Mouse (Mus musculus) kidney, adult 2 months (tissue): Measurements from ENCODE around the gene Kxd1. TPM values are rescaled to one million over a fixed set of nuclear protein-coding genes. Genes with fewer than 3 reads are reported as not detected.

Experiments
- DNase-seq: peaks from one replicate; pipeline ENCODE4 v3.0.0; 2021
- H3K27ac ChIP-seq: fragments of 200-500 bp; 2 replicates; pipeline ENCODE4 v1.5.1; 2012; ENCODE audit warnings: low read depth, low read length, control low read depth, inconsistent platforms; ENCODE audit not compliant: insufficient read depth
- H3K27me3 ChIP-seq: fragments of 200-500 bp; replicated peaks from 2 replicates; pipeline ENCODE4 v1.6.1; 2012; ENCODE audit warnings: mild to moderate bottlenecking, moderate library complexity, low read length, inconsistent platforms; ENCODE audit not compliant: control insufficient read depth, insufficient read depth
- H3K36me3 ChIP-seq: fragments of 200-500 bp; 2 replicates; pipeline ENCODE4 v1.6.1; 2012; ENCODE audit warnings: mild to moderate bottlenecking, moderate library complexity, low read length, inconsistent platforms; ENCODE audit not compliant: control insufficient read depth, insufficient read depth
- H3K4me1 ChIP-seq: fragments of 200-500 bp; 2 replicates; pipeline ENCODE4 v1.6.1; 2011; ENCODE audit warnings: low read length; ENCODE audit not compliant: control insufficient read depth, insufficient read depth
- H3K4me3 ChIP-seq: fragments of 200-500 bp; 2 replicates; pipeline ENCODE4 v1.5.1; 2011; ENCODE audit warnings: mild to moderate bottlenecking, low read depth, low read length, control low read depth; ENCODE audit not compliant: insufficient read depth
- CTCF ChIP-seq: fragments of 200-500 bp; conservative IDR thresholded peaks from 2 replicates; pipeline ENCODE4 v1.5.1; 2011; ENCODE audit warnings: low read depth, mild to moderate bottlenecking, control low read depth, low read length, moderate library complexity, mixed read lengths; ENCODE audit not compliant: insufficient read depth, insufficient read length
- POLR2A ChIP-seq: fragments of 200-500 bp; IDR thresholded peaks from one replicate; pipeline ENCODE4 v1.6.1; 2011; ENCODE audit warnings: low read depth, low read length, control low read depth
- WGBS: fragments of 180-500 bp; shearing (Covaris S2); methylation state at CpG from one replicate; pipeline ENCODE4 v1.1.7; 2018; 5-methylcytosine and 5-hydroxymethylcytosine counted together
- polyA plus RNA-seq: library from polyadenylated mRNA; depleted of rRNA; stranded (reverse); fragments of >200 nt; gene quantifications from 2 replicates; pipeline ENCODE4 v1.2.3, GENCODE M21; 2012

Gene Kxd1
- polyA plus RNA-seq, 1 experiment: 151 TPM

- TF ChIP-seq POLR2A (no peak), CTCF (no peak)
- Histone ChIP-seq H3K4me1 (peaks cover 15% of the 10 kb centered on the region; the same call in 1 of the 2 replicates), H3K4me3 (peak overlapping the region; percentile 64), H3K27ac (peak overlapping the region; percentile 91), H3K36me3 (no peaks in the 10 kb centered on the region), H3K27me3 (no peaks in the 10 kb centered on the region)
- under 1% methylated on average over 32 of the region's 32 CpGs for WGBS
- peak; percentile 99 for DNase-seq
Measured at GRCm38 (mm10) chr8:70538633-70539076, 10.9 kb upstream of the Kxd1 start.

DNA sequence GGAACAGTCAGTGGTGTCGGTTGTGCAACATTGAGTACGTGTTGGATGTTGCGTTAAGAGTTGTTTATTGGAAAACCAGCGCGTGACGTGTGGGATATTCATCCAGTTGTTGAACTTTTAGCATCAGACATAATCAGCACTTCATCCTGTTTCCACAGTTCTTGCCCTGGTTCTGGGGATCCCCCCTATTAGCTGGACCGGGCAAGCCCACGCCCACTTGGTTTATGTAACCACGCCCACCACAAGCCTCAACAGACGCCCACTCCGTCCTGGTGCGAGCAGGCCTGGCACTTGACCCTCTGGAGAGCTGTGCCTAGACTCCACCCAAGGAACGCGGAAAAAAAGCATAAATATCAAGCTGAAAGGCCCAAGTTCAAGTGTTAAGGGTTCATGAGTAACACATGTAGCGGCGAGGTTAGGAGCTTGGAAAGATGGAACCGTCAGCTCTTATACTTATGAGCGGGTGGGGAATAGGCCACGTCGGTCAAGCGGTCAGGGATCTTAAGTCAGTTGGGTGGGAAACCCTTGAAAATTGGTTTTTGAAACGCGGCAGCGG is 10.3 kb upstream of the Kxd1 start:
- Histone ChIP-seq H3K4me1 (peaks cover 11% of the 10 kb centered on the region; the same call in 1 of the 2 replicates), H3K27me3 (no peaks in the 10 kb centered on the region), H3K27ac (peak overlapping the region; percentile 28), H3K4me3 (peak overlapping the region; percentile 53), H3K36me3 (no peaks in the 10 kb centered on the region)
- WGBS: 13% methylated on average over 24 of the region's 24 CpGs
- DNase-seq: peak; percentile 78
- TF ChIP-seq CTCF (no peak), POLR2A (no peak)

DNA sequence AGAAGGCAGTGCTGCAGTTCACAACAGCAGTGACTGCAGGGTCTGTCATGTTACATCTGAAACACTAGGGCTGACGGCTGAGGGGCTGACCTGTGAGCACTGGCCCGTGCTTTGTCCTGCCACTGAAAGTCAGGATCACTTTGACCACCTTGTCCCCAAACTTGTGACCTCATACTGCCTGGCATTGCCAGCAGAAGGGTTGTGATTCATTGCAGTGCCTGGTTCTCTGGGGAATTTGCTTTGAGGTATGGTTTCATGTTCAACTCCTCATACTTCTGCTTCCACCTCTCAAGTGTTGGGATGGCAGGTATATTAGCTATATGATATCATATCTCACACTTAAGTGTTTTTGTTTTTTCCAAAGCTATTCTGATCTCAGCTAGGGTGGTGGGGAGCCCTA is 7.9 kb upstream of the Kxd1 start:
- WGBS: 89% methylated on average over 2 of the region's 2 CpGs
- Histone ChIP-seq H3K27me3 (no peaks in the 10 kb centered on the region), H3K4me1 (peaks cover 3% of the 10 kb centered on the region; the same call in 1 of the 2 replicates), H3K4me3 (no peak overlapping the region), H3K36me3 (no peaks in the 10 kb centered on the region), H3K27ac (no peak overlapping the region)
- no peak for DNase-seq
- TF ChIP-seq CTCF (no peak), POLR2A (no peak)

GRCm38 (mm10) chr8:70535221-70535620 is 7.5 kb upstream of the Kxd1 start:
- H3K4me3 ChIP-seq: no peak overlapping the region
- no peak for DNase-seq
- H3K27ac ChIP-seq: no peak overlapping the region
- TF ChIP-seq POLR2A: no peak
- no peak for TF ChIP-seq CTCF
- H3K27me3 ChIP-seq: no peaks in the 10 kb centered on the region
- H3K4me1 ChIP-seq: peaks cover 2% of the 10 kb centered on the region; the same call in 1 of the 2 replicates
- H3K36me3 ChIP-seq: no peaks in the 10 kb centered on the region
- WGBS: 93% methylated on average over 3 of the region's 3 CpGs

DNA sequence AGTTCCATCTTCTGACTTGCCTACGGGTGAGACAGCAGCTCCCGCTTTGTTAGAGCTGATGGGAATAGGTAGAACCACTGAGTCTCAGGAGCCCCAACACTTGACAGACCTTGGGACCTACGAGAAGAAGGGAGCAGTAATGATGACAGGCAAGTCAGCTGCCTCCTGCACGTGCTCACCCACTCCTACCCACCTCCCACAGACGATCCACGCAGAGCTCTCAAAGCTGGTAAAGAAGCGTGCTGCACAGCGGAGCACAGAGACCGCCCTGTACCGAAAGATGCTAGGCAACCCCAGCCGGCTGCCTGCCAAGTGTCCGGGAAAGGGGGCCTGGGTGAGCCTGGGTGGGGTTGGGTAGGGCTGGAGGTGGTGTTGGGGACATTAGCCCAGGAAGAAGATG is 6.5 kb upstream of the Kxd1 start:
- WGBS: 93% methylated on average over 12 of the region's 12 CpGs
- peaks cover 5% of the 10 kb centered on the region; the same call in 1 of the 2 replicates for H3K4me1 ChIP-seq
- no peak overlapping the region for H3K27ac ChIP-seq
- no peaks in the 10 kb centered on the region for H3K27me3 ChIP-seq
- H3K36me3 ChIP-seq: no peaks in the 10 kb centered on the region
- no peak for TF ChIP-seq CTCF
- TF ChIP-seq POLR2A: no peak
- no peak overlapping the region for H3K4me3 ChIP-seq
- DNase-seq: no peak

DNA sequence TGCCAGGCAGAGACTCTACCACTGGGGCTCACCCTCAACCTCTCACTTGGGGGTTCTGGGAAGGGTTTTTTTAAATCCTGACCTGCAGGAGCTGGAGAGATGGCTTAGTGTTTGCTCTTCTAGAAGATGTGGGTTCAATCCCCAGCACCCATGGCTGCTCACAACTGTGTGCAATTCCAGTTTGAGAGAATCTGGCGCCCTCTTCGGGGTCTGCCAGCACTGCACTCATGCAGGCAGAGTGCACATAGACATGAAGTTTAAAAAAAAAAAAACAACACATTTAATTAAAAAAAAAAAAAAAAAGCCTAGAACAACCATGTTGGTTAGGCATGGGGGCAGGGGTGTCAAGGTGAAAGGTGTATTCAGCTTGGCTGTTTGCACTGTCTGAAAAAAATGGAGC is 2.6 kb upstream of the Kxd1 start:
- H3K36me3 ChIP-seq: no peaks in the 10 kb centered on the region
- WGBS: 97% methylated on average over 2 of the region's 2 CpGs
- peaks cover 13% of the 10 kb centered on the region; the same call in 1 of the 2 replicates for H3K4me1 ChIP-seq
- H3K27me3 ChIP-seq: no peaks in the 10 kb centered on the region
- no peak overlapping the region for H3K4me3 ChIP-seq
- TF ChIP-seq POLR2A: no peak
- no peak for TF ChIP-seq CTCF
- H3K27ac ChIP-seq: no peak overlapping the region
- DNase-seq: no peak

DNA sequence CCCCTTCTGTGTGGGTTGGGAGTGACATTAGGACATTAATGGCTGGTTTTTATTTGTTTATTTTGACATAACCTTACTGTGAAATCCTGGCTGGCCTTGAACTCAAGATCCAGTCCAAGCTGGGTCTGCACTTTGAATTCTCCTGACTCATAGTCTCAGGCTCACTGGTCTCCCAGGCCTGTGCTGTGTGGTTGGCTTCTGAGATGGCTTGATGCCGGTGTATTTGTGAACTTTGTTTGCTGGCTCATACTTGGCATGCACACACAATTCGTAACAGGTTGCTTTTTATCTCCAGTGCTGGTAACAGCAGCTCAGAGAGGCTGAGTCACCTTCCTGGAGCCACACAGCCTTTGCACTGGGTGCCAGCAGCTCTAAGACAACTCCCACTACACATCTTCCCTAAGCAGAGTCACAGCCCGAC is 2.0 kb upstream of the Kxd1 start:
- Histone ChIP-seq H3K27ac (no peak overlapping the region), H3K4me1 (peaks cover 13% of the 10 kb centered on the region; the same call in 1 of the 2 replicates), H3K27me3 (no peaks in the 10 kb centered on the region), H3K36me3 (no peaks in the 10 kb centered on the region), H3K4me3 (no peak overlapping the region)
- TF ChIP-seq POLR2A (no peak), CTCF (no peak)
- DNase-seq: peak; percentile 49
- WGBS: 74% methylated on average over 3 of the region's 3 CpGs
